Mouse (Mus musculus): ENCODE data around the gene Bcl2a1d.

GRCm38 (mm10) chr9:88706700-88707099 lies 25.0 kb downstream of the Bcl2a1d start:
- no peak for TF ChIP-seq CTCF (IDR thresholded peaks at IDR 0.05; ENCODE audit: low read depth, low read length)
- TF ChIP-seq GATA2 (IDR thresholded peaks at IDR 0.05; ENCODE audit: borderline replicate concordance, low read depth, low read length) = no peak
- TF ChIP-seq GATA1 (IDR thresholded peaks at IDR 0.05; ENCODE audit: borderline replicate concordance, low read length) = no peak
- no peak for TF ChIP-seq TAL1 (conservative IDR thresholded peaks at IDR 0.05; ENCODE audit: low read depth, low read length)

Data from G1E (cell line).